Comparison of ENCODE assay signal across 8 mouse cellular contexts in the genomic region with DNA sequence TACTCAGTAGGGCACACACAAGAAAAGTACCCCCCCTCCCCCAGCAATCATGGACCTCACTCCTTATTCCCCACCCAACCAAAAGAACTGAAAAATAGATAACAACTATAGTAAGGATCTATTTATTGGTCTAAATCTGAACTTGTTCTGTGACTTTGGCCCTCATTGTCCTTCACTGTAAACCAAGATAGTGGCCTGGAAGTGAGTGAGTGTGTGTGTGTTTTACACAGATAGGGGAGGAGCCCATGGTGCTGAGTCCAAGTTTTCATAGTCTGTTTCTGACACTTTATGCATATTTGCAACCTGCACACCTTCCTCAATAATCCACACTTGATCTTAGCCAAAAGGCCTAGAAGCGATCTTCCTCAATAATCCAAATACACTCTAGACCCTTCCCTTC. TPM values are rescaled to one million over a fixed set of nuclear protein-coding genes. Genes with fewer than 3 reads are reported as not detected.
A peak's percentile ranks its signal among the peaks of the same experiment; 100 is the strongest.
DNase-seq lines count a peak whose midpoint lies in the region; ATAC-seq and TF ChIP-seq lines count a peak whose summit lies in the region.

No protein-coding gene starts in this region.

- H3K27ac ChIP-seq in heart, embryonic 10.5 days = peak overlapping the region; percentile 96
- peak overlapping the region; percentile 57; the same call in 1 of the 2 replicates for H3K27ac ChIP-seq in forebrain, embryonic 14.5 days (ENCODE audit: low read depth, low read length)
- peak overlapping the region; percentile 84 for H3K27ac ChIP-seq in liver, embryonic 16.5 days (ENCODE audit: low read length)

- H3K4me1 ChIP-seq in heart, embryonic 10.5 days = peaks cover 42% of the 10 kb centered on the region
- H3K4me1 ChIP-seq in E14TG2a.4 (replicated peaks; ENCODE audit: low read depth, low read length) = peaks cover 67% of the 10 kb centered on the region
- H3K4me1 ChIP-seq in forebrain, embryonic 14.5 days (ENCODE audit: control insufficient read depth, insufficient read depth, low read length) = peaks cover 9% of the 10 kb centered on the region; the same call in 1 of the 2 replicates
- H3K4me1 ChIP-seq in liver, embryonic 16.5 days (ENCODE audit: control insufficient read depth, low read depth, low read length) = peaks cover 41% of the 10 kb centered on the region

- no peaks in the 10 kb centered on the region for H3K9me3 ChIP-seq in heart, embryonic 10.5 days
- no peaks in the 10 kb centered on the region for H3K9me3 ChIP-seq in E14TG2a.4 (ENCODE audit: low read length)
- H3K9me3 ChIP-seq in forebrain, embryonic 14.5 days (replicated peaks; ENCODE audit: control insufficient read depth, low read length) = no peaks in the 10 kb centered on the region
- no peaks in the 10 kb centered on the region for H3K9me3 ChIP-seq in liver, embryonic 16.5 days (replicated peaks; ENCODE audit: control insufficient read depth, low read length)

- no peak for TF ChIP-seq CTCF in E14TG2a.4 (conservative IDR thresholded peaks at IDR 0.05; ENCODE audit: low read length)

- DNase-seq in heart, embryonic 10.5 days (ENCODE audit: low spot score) = no peak
- no peak for DNase-seq in heart, adult 9 months (ENCODE audit: low spot score in 2 of 2)
- DNase-seq in forebrain, embryonic 14.5 days (ENCODE audit: low spot score) = no peak
- DNase-seq in urinary bladder, adult 18-20 months (ENCODE audit: low spot score in 2 of 2) = no peak
- no peak for DNase-seq in layer of hippocampus, postnatal 14 days (ENCODE audit: low spot score in 2 of 2)
- DNase-seq in layer of hippocampus, postnatal 25 days (ENCODE audit: extremely low spot score in 1 of 2, low spot score in 1 of 2) = no peak

- H3K9ac ChIP-seq in forebrain, embryonic 14.5 days (ENCODE audit: low read length) = peak overlapping the region; percentile 82
- H3K9ac ChIP-seq in liver, embryonic 16.5 days (ENCODE audit: low read depth, low read length) = peak overlapping the region; percentile 81

- peak overlapping the region; percentile 100 for H3K4me3 ChIP-seq in heart, embryonic 10.5 days
- peak overlapping the region; percentile 99 for H3K4me3 ChIP-seq in E14TG2a.4 (replicated peaks; ENCODE audit: low read length)
- peak overlapping the region; percentile 97 for H3K4me3 ChIP-seq in forebrain, embryonic 14.5 days (ENCODE audit: low read depth, low read length)
- H3K4me3 ChIP-seq in liver, embryonic 16.5 days (ENCODE audit: low read depth, low read length) = peak overlapping the region; percentile 88

- H3K4me2 ChIP-seq in forebrain, embryonic 14.5 days (ENCODE audit: low read length) = peak overlapping the region; percentile 92
- peak overlapping the region; percentile 96 for H3K4me2 ChIP-seq in liver, embryonic 16.5 days (ENCODE audit: low read depth, low read length)

- 0 out of 2 replicates have a peak, but pooled peaks cover 3% of the 10 kb centered on the region for H3K27me3 ChIP-seq in heart, embryonic 10.5 days (ENCODE audit: insufficient read depth, poor library complexity, severe bottlenecking)
- no peaks in the 10 kb centered on the region for H3K27me3 ChIP-seq in E14TG2a.4 (ENCODE audit: insufficient read depth, low read length)
- no peaks in the 10 kb centered on the region for H3K27me3 ChIP-seq in forebrain, embryonic 14.5 days (replicated peaks; ENCODE audit: control insufficient read depth, insufficient read depth, low read length)
- H3K27me3 ChIP-seq in liver, embryonic 16.5 days (ENCODE audit: control insufficient read depth, insufficient read depth, low read depth, low read length) = no peaks in the 10 kb centered on the region

- H3K36me3 ChIP-seq in heart, embryonic 10.5 days = peaks cover 7% of the 10 kb centered on the region; the same call in 1 of the 2 replicates
- H3K36me3 ChIP-seq in E14TG2a.4 (ENCODE audit: insufficient read depth, low read length) = peaks cover 32% of the 10 kb centered on the region
- H3K36me3 ChIP-seq in forebrain, embryonic 14.5 days (ENCODE audit: control insufficient read depth, insufficient read depth, low read length) = no peaks in the 10 kb centered on the region
- H3K36me3 ChIP-seq in liver, embryonic 16.5 days (ENCODE audit: control insufficient read depth, insufficient read depth) = no peaks in the 10 kb centered on the region

- 16% methylated on average over 1 of the region's 1 CpGs for WGBS in heart, embryonic 10.5 days
- WGBS in forebrain, embryonic 14.5 days = 9% methylated on average over 1 of the region's 1 CpGs
- WGBS in liver, embryonic 16.5 days (ENCODE audit: insufficient replicate concordance) = 3% methylated on average over 1 of the region's 1 CpGs

- peak; percentile 19; the same call in 1 of the 2 replicates for ATAC-seq in forebrain, embryonic 14.5 days
- ATAC-seq in liver, embryonic 16.5 days (ENCODE audit: low read depth) = peak; percentile 20; the same call in 1 of the 2 replicates

RNA-seq across cellular contexts. Expression of a gene that starts 0.6 kb away (rescaled TPM):
- polyA plus RNA-seq in heart, embryonic 10.5 days (2016; fragmentation: Nextera tagmentation; extraction: Ambion mirVana) = 50.2 and 68.6 TPM in 2 replicates
- 6.3 and 7.7 TPM in 2 replicates for polyA plus RNA-seq in forebrain, embryonic 14.5 days (2014; fragmentation: Nextera tagmentation; extraction: Ambion mirVana)
- polyA plus RNA-seq in liver, embryonic 16.5 days (2015; fragmentation: Nextera tagmentation; extraction: Ambion mirVana) = 30.6 and 35.3 TPM in 2 replicates
- total RNA-seq in layer of hippocampus, postnatal 14 days (2021) = 10 to 100 TPM; 68.8 to 72.7 TPM
- 10 to 100 TPM; 68.2 to 77.3 TPM for total RNA-seq in layer of hippocampus, postnatal 25 days (2021)

RNA-seq across cellular contexts. Expression of a gene that starts 29.3 kb away (rescaled TPM):
- 1.6 and 1.7 TPM in 2 replicates for polyA plus RNA-seq in heart, embryonic 10.5 days (2016; fragmentation: Nextera tagmentation; extraction: Ambion mirVana)
- 2.3 and 3.2 TPM in 2 replicates for polyA plus RNA-seq in forebrain, embryonic 14.5 days (2014; fragmentation: Nextera tagmentation; extraction: Ambion mirVana)
- polyA plus RNA-seq in liver, embryonic 16.5 days (2015; fragmentation: Nextera tagmentation; extraction: Ambion mirVana) = 8.3 and 10.4 TPM in 2 replicates
- total RNA-seq in layer of hippocampus, postnatal 14 days (2021) = 10 to 100 TPM; 19.1 to 20.2 TPM
- total RNA-seq in layer of hippocampus, postnatal 25 days (2021) = 10 to 100 TPM; 21.9 to 22.6 TPM

RNA-seq across cellular contexts. Expression of a gene that starts 38.0 kb away (rescaled TPM):
- 5.2 and 7.0 TPM in 2 replicates for polyA plus RNA-seq in heart, embryonic 10.5 days (2016; fragmentation: Nextera tagmentation; extraction: Ambion mirVana)
- 5.1 and 6.0 TPM in 2 replicates for polyA plus RNA-seq in forebrain, embryonic 14.5 days (2014; fragmentation: Nextera tagmentation; extraction: Ambion mirVana)
- 0.63 and 1.2 TPM in 2 replicates for polyA plus RNA-seq in liver, embryonic 16.5 days (2015; fragmentation: Nextera tagmentation; extraction: Ambion mirVana)
- total RNA-seq in layer of hippocampus, postnatal 14 days (2021) = 100 to 1,000 TPM; 122 TPM
- 100 to 1,000 TPM; 139 to 144 TPM for total RNA-seq in layer of hippocampus, postnatal 25 days (2021)
